Mouse (Mus musculus): ENCODE data around the gene Slc13a3. TPM values are rescaled to one million over a fixed set of nuclear protein-coding genes. Genes with fewer than 3 reads are reported as not detected.

Gene Slc13a3
- total RNA-seq, 4 experiments from 2014 or later, result 0.09 to 0.69 (median 0.20) TPM

DNA sequence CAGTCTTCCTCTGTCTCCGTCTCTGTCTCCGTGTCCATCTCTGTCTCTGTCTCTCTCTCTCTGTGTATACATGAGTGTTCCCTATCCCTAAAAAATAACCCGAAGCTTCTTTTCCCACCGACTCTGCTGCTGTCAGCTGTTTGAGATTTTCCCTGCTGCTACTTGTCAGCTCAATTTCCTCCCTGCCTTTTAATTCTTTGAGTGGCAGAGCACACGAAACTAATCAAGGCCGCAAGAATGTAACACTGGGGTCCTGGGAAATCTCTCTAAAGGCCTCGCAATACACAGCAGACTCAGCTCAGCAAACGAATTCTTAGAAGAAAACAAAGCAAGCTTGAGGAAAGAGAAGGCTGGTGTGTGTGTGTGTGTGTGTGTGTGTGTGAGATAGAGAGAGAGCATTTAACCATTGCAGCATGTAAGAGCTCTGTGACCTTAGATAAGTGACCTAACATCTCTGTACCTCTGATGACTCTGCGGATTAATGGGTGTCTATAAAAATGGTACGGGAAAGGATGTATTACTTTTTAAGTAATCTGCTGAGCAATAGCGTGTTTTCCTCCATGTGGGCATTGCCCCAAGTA, 57.8 kb downstream of the Slc13a3 start:
- no peak for DNase-seq (ENCODE audit: low spot score)

DNA sequence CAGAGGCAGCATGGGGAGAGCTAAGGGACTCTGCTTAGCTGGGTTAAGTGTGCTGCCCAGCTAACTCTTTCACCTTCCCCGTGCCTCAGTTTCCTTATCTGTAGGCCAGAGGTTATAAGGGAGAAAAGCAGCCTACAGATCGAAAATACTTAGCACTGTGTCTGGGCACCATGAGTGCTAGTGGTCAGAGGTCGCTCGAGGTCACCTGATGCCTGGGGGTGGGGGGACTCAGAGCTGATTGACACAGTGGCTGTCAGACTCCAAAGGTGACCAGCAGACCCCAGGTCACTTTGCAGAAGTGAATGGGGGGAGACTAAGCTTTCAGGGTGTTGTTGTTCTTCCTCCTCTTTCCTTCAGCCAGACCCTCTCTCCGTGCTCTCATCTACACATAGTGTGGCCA, 58.7 kb downstream of the Slc13a3 start:
- no peak for DNase-seq (ENCODE audit: low spot score)

DNA sequence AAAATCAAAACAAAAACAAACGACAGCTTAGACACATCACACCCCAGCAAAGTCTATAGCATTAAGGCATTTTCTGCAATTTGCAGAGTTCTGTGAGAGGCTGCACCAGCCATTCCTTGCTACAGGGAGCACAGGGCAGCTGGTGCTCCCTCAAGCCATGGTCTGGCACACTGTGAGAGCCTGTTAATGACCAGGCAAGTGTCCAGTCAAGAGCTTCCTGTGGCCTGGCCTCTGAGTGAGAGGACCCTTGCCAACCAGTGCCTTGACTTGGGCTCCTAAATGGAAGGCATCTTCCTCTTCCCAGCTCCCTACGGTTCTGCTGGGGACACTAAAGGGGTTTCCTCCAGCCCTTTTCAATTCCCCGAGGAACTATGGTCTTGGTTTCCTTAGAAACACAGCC, 59.1 kb downstream of the Slc13a3 start:
- no peak for DNase-seq (ENCODE audit: low spot score)

DNA sequence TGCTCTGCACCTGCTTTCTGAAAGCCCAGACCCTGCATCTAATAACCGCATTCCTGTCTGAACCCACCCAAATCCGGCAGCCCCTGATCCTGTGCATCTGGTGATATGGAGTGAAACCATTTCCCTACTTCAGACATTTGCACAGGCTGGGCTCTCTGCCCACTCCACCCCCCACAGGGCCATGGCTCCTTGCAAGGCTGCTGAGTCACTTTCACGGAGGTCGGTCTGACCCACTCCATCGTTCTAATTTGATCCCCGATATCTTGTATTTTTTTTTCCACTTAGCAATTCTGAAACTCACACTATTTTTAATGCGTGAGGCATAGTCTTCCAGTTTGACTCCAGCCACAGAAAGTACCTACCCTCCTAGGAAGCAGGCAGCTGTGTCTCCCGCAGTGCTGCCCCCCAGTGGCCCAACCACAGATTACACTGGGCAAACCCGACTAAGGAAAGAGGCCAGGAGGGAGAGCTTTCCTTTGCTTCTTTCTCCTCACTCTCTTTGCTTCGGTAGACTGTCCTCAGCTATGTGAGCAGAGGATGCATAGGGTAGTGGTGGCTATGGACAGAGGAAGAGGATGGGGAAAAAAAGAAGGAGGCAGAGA, 65.2 kb downstream of the Slc13a3 start:
- DNase-seq (ENCODE audit: low spot score), result peak; percentile 74

DNA sequence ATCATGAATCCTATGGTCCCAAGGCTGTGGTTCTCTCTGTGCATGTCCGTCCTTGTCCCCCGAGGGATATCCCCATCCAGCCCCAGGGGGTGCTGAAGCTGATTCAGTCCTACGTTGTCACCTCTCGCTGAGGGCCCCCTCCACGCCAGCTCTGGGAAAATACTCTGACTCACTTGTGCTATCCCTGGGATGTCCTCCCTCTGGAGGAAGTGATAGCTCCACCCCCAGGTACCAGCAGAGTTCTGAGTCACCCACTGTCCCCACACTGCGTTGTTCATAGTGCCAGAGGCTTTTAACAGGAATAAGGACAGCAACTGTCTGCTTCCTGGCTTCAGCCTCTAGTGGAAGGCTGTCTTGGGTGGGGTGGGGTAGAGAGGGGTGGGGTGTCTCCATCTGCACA, 67.7 kb downstream of the Slc13a3 start:
- DNase-seq (ENCODE audit: low spot score), result no peak

DNA sequence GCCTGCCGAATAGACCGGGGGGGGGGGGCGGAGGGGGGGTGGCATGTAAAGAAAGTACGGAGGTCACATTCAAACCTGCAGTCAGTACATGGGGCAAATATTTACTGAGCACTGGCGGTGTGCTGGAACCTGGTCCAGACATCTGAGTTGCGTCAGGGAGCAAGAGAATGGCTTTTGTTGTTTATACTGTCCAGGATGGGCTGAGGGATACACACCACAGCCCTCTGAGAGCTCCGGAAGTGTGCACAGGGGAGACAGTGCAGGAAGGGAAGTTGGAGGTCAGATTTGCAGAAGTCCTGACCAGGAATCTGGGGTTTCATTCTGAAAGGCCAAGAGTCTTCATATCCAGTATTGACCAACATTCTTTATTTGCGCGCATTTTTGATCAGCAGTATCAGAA, 68.1 kb downstream of the Slc13a3 start:
- DNase-seq (ENCODE audit: low spot score), result no peak

- DNase-seq (ENCODE audit: low spot score), result no peak
These were observed 74.8 kb downstream of the Slc13a3 start for GRCm38 (mm10) chr2:165398164-165398785.

GRCm38 (mm10) chr2:165397502-165398163, 75.4 kb downstream of the Slc13a3 start:
- DNase-seq (ENCODE audit: low spot score), result no peak

- peak; percentile 36 for DNase-seq (ENCODE audit: low spot score)
These were observed 76.1 kb downstream of the Slc13a3 start for GRCm38 (mm10) chr2:165396831-165397501.

DNA sequence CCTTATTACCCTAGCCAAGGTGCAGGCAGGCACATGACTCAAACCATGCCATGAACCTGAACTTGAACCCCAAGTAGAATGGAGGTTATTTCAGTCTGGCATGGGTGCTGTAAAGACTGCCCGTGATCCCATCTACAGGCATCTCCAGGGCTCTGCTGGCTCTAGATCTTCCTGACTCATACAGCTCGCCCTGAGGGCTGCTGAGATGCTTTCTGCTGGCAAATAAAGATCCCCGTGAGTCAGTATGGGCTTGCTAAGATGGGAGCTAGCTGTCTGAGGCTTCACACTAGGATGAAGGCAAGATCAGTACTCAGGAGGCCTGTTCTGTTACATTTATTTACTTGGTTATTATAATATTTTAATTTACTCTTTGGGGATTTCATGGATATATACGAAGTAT, 80.9 kb downstream of the Slc13a3 start:
- no peak for DNase-seq (ENCODE audit: low spot score)

GRCm38 (mm10) chr2:165391561-165391960, 81.5 kb downstream of the Slc13a3 start:
- DNase-seq (ENCODE audit: low spot score), result peak; percentile 38

DNA sequence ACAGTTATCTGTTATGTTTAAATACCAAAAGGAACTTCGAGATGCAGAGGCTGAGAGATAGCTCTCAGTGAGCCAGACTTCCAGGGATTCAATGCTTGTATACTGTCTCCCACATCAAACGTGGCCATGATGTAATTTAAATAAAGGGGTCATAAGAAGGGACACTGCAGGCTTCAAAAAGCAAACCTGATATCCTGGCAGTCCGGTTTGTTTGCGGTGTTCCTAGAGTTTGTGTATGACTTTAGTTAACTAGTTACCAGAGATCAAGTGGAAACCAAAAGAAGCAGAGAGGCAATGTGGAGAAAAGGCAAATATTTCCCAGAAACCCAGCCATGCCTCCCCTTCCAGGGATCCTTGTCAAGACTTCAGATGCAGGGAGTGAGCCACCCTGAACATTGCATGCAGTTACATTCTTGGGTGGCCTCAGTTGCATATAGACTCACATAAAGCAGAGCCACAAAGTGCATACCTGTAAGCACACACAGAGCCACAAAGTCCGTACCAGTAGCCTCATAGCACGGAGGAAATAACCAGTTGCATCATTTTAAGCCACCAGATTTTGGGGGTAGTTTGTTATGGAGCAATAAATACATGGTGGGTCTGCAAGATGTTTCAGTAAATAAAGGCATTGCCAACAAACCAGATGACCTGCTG, 83.6 kb downstream of the Slc13a3 start:
- no peak for DNase-seq (ENCODE audit: low spot score)

DNA sequence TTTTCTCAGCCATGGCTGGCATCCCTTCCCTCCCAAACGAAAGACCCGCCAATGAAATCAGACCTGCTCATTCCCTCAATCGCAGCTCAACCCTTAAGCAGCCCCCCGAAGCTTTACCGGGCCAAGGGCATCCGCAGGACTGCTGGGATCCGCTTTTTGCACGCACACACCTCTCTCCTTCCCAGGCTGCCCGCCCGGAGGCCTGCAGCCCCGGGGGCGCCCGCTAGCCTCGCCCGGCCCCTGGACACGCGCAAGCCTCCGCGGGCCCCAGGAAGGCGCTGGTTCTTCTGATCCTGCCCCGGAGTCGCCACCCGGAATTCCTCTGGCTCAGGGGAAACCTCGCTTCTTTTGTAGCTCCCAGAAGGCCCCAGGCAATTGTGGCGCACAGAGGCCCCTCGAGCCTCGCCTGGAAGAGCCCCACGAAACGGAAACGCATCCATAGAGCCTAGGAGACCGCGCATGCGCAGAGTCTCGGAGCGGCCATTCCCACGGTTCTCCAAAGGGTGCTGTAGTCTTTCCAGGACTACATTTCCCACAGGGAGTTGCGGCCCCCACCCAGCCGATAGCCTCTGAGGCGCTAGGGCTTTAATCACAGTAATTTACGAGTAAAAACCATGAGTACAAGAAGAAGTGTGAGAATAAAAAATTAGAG, 85.1 kb downstream of the Slc13a3 start, which contains the start of gene Zfp334:
TSS of gene Zfp334 (minus strand) at position 416 of the 652 bp plus-strand sequence.
- peak; percentile 93 for DNase-seq (ENCODE audit: low spot score)

DNA sequence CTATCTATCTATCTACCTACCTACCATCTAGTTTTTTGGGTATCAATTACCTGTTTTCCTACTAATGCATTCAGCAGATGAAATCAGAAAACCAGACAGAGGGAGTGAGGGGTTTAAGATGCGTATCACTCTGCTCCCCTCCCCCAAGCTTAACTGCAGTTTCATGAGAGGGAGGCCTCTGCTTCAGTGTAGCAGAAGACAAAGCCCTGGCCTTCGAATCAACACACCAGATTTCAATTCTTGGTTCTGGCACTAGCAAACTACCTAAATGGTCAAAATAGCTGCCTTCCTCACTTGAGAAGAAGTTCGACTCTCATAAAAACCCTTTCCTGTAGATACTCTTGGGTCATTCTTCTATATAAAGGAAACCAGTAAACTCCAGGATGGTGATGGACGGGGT, 85.7 kb downstream of the Slc13a3 start:
- DNase-seq (ENCODE audit: low spot score), result no peak

DNA sequence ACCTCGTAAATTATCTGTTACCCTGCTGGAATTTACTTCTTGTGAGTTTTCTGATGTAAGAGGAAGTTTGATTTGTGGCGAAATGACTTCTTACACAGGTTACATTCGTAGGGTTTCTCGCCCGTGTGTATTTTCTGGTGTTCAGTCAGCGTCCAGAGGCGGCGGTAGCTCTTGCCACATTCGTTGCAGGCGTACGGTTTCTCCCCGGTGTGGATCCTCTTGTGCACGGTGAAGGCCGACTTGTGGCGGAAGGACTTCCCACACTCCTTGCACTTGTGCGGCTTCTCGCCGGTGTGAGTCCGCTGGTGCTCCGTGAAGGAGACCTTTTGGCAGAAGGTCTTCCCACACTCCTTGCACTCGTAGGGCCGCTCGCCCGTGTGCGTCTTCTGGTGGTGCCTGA, 93.0 kb downstream of the Slc13a3 start:
- DNase-seq (ENCODE audit: low spot score), result no peak

DNA sequence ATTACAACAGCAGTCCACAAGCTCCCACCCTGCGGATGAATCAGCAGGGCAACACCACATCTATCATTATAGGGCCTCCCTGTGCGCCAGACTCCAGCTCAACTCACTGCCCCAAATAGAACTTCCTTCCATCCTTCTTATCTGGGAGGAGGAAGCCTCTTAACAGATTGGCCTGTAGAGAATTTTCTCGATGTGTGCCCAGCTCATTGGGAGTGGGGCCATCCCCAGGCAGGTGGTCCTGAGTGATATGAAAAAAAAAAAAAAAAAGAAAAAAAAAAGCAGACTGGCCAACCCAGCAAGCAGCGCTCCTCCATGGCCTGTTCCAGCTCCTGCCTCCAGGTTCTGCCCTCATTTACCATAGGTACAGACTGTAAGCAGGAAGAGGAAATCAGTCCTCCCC, 97.0 kb downstream of the Slc13a3 start:
- no peak for DNase-seq (ENCODE audit: low spot score)

DNA sequence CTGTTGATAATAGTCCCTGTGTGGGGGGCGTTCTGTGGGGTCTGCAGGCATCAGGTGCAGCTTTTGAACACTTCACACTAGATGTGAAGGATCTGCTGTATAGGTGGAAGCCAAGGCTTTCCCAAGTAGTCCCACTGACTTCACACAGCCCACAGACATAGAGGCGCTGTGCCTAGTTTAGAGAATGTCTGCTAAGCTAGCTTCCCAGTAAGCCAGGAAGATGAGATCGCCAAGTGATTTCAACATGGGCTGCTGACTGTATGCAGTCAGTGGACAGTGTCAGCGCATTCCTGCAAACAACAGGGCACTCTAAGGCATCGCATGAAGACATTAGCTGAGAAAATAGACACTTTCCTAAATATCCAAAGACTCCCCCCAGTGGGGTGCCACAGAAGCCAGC, 97.6 kb downstream of the Slc13a3 start:
- no peak for DNase-seq (ENCODE audit: low spot score)

GRCm38 (mm10) chr2:165371066-165371465, 102.0 kb downstream of the Slc13a3 start:
- DNase-seq (ENCODE audit: low spot score), result no peak

- DNase-seq (ENCODE audit: low spot score), result no peak
These were observed 102.7 kb downstream of the Slc13a3 start for GRCm38 (mm10) chr2:165370348-165370747.

DNA sequence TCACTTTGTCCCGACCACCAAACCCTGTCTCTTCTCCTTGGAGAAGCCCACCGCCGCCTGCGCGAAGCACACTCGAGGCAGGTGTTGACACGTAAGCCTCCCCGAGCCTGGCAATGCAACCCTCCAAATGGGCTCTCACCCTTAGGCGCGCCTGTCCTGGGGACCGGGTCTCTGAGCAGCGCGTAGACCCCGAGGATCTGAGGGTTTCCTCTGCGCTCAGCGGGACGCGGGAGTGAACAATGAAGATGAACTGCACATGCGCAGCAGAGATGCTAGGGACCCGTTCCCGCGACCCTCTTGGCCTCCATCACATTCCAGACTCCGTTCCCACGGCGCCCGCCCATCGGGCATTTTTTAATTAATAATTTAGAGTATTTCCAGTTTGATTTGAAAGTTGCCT, 104.5 kb downstream of the Slc13a3 start, which contains the start of gene Zfp663:
TSS of gene Zfp663 (minus strand) at position 234 of the 400 bp plus-strand sequence.
- no peak for DNase-seq (ENCODE audit: low spot score)

GRCm38 (mm10) chr2:165367868-165368439, 105.1 kb downstream of the Slc13a3 start:
- DNase-seq (ENCODE audit: low spot score), result no peak
